Mouse (Mus musculus) hematopoietic stem cell, adult 5-6 weeks (primary cell): ENCODE results near the gene Rcc1. TPM values are rescaled to one million over a fixed set of nuclear protein-coding genes. Genes with fewer than 3 reads are reported as not detected.

Experiments used
- ATAC-seq, 2 experiments: fragments of 125-278 bp in 1 of 2; replicated peaks in 1 of 2; 2 replicates each; pipeline ENCODE4 v1.8.0; 2016 to 2017; ENCODE audit warnings: inconsistent platforms in 2 of 2, mild to moderate bottlenecking in 2 of 2, moderate number of reproducible peaks in 2 of 2, low read depth in 1 of 2, moderate TSS enrichment in 1 of 2; ENCODE audit not compliant: low FRiP score in 2 of 2, poor library complexity in 2 of 2, severe bottlenecking in 2 of 2, insufficient read depth in 1 of 2, low TSS enrichment in 1 of 2
- total RNA-seq: library from RNA; stranded (forward); fragments of 172-1452, 232-1000 nt; gene quantifications from 2 replicates; pipeline ENCODE4 v1.2.3, GENCODE M21; 2017

The Rcc1 gene
- total RNA-seq = 30.1 and 32.0 TPM in 2 replicates

GRCm38 (mm10) chr4:132353481-132353885, at the start of gene Rcc1:
Rcc1 (minus strand) TSS chr4:132353605.
- ATAC-seq = peak; percentile 91 to 94

DNA sequence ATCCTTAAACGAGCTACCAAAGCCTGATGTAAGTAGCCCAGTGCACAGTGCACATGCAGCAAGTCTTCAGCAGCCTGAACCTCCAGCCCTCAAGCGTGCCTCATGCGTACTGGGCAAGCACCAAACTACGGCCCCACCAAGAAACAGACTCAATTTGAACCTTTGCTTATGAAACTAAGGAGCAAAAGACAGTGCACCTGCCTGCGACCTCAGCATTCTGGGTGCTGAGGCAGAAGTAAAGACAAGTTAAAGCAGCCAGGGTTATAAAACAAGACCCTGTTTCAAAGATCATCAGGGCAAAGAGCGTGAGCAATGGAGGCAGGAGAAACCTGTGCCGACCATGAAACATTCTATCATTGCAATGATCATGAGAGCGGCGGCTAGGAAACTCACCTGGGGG, 47.6 kb upstream of the Rcc1 start:
- no peak for ATAC-seq

DNA sequence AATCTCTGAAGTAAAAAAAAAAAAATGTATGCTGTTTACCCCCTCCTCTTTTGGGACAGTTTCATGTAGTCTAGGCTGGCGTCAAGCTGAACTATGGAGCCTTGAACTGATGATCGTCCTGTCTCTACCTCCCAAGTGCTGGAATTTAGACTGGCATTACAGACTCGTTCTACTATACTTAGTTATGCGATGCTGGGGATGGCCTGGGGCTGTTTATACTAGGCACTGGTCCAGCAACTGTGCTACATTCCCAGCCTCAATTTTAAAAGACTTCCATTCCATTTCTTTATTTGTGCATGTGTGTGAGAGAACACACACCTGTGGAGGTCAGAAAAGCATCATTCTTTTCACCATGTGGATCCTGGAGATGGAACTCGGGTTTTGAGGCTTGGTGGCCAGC, 45.5 kb upstream of the Rcc1 start:
- no peak for ATAC-seq

GRCm38 (mm10) chr4:132398045-132398774, 44.8 kb upstream of the Rcc1 start:
- ATAC-seq = peak; percentile 95 to 98

- ATAC-seq = no peak
These were observed 43.7 kb upstream of the Rcc1 start for GRCm38 (mm10) chr4:132397120-132397519.

DNA sequence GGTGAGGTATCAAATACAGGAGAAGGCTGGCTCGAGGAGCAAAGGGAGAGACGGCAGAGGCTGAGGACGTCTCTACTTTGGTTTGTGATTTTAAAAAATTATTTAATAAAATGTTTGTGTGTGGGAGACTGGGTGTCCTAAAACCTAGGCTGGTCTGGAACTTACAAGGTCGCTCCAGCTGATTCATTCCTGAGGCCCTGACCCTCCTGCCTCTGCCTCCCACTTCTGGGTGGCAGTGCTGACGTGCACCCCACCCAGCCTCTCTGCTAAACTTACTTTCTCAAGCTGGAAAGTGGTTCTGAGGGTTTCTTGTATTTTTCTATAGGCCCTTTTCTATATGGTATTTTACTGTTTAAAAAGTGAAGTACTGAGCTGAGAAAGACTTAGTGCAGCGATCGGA, 42.8 kb upstream of the Rcc1 start:
- ATAC-seq = no peak

- ATAC-seq = no peak
These were observed 37.8 kb upstream of the Rcc1 start for GRCm38 (mm10) chr4:132391063-132391740.

- ATAC-seq = no peak
These were observed 35.9 kb upstream of the Rcc1 start for GRCm38 (mm10) chr4:132389302-132389701.

DNA sequence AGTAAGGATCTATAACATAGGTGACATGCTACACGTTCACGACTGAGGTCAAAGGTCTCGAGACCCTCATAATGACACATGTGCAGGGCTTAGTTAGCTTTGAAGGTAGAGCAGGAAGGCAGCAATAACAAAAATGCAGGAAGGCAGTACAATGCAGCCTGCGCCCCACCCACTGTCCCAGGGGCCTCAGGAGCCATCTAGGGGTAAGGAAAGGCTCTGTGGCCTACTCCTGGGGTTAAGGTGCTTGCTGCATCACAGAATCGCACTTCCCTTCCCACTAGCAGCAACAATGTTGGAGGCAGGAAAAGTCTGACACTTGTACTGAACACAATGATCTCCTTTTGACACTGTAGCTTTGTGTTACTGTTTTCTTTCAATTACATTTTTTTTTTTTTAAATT, 34.2 kb upstream of the Rcc1 start:
- no peak for ATAC-seq

DNA sequence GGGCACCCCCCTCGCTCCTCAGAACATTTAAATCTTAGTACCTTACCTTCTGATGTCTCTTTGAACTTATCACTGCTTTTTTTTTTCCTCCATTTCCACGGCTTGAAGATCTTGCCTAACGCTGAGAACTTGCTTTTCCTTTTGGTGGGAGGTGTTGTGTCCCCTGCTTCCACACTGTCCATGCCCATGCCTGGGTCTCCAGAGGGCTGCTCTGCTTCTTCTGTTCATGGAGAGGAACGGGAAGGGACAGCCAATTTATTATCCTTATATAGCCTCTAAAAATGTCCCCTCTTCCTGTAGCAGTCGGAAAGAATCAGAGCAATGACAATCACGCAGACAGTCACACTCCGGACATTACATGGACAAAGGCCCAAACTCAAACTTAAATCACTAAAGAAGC, 33.4 kb upstream of the Rcc1 start:
- ATAC-seq = no peak

DNA sequence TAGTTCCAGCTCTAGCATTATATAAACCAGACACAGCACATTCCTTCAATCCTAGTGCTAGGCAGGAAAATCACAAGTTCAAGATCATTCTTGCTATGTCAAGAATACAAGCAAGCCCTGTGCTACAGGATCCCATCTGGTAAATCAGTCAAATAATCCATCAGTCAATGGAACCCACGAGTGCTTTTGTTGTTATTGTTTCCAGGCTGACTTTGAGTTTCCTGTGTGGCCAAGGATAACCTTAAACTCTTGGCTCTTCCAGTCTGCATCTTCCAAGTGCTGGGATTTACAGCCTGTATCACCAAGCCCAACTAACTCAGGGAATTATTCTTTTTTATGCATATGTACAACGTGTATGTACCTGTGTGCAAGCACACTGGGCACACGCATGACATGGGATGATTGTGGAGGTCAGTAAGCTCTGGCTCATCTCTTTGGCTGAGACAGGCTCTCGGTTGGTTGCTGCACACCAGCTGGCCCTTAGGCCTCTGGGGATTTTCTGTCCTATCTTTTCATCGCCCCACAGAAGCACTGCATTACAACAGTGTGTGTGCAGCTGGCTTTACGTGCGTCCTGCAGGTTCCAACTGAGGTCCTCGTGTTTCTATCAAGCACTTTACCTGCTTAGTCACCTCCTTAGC, 32.5 kb upstream of the Rcc1 start:
- ATAC-seq = no peak

GRCm38 (mm10) chr4:132383455-132383854, 30.1 kb upstream of the Rcc1 start:
- no peak for ATAC-seq

- no peak for ATAC-seq
These were observed 28.9 kb upstream of the Rcc1 start for GRCm38 (mm10) chr4:132382296-132382695.

- ATAC-seq = no peak
These were observed 27.7 kb upstream of the Rcc1 start for GRCm38 (mm10) chr4:132380965-132381616.

DNA sequence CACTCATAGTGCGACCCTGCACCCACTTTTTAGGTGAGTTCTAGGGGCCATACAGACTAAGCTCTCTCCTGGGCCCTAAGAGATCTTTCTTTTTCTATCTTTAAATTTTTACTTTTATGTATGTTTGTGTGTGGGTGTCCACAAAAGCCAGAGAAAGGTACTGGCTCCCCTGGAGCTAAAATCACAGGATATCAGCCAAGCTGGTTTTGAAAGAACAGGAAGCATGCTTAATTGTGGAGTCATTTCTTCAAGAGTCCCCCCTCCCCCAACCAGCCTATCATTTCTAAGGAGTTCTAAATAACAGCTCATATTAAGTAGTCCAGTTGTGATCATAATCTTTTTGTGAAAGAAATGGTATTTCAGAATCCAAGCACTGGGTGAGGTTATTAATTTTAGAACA, 20.4 kb upstream of the Rcc1 start:
- no peak for ATAC-seq

DNA sequence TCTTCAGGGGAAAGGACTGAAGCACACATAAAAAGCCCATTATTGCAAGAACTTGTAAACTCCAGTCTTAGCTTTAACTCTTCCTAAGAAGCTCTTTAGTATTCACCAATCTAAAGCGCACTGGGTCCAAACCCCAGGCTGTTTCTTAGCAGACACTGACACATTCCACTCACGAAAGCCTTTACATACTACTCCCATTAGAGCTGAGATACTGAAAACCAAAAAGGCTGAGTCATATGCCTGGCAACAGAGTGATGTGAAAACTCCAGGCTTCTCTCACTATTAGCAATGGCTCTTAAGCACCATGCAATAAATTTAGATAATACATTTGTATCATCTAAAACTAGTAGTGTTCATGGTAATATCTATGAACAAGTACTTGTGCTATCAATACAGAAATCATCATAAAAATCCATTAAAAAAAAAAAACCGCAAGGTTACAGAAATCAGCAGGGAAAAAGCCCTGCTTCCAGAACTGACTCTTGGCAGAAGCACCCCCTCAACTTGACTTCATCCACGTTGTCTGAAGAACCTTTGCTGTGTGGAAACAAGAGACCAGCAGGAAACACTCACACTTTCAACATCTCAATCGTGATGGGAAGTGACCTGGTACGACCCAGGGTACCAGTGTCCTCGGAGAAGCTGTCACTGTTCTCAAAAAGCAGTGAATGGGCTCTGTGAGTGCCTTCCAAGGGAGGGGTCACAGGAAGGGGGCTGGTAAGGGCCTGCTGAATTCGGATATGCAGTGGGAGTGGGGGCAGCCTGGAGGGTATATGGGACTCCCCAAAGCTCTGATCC, 16.7 kb upstream of the Rcc1 start:
- no peak for ATAC-seq

- no peak for ATAC-seq
These were observed 14.2 kb upstream of the Rcc1 start for GRCm38 (mm10) chr4:132367480-132368201.
